Mouse (Mus musculus): ENCODE measurements around the gene Ifi206. TPM values are rescaled to one million over a fixed set of nuclear protein-coding genes. Genes with fewer than 3 reads are reported as not detected.

Ifi206 gene
- polyA plus RNA-seq, 1 experiment from 2014 or later = 0.15 TPM

- no peak for ATAC-seq (ENCODE audit: low FRiP score, low TSS enrichment)
- Histone ChIP-seq H3K27ac (replicated peaks) (no peak overlapping the region), H3K27me3 (ENCODE audit: control insufficient read depth, insufficient read depth, low read length) (no peaks in the 10 kb centered on the region), H3K36me3 (ENCODE audit: control insufficient read depth, insufficient read depth, low read length) (no peaks in the 10 kb centered on the region), H3K9ac (ENCODE audit: low read length) (no peak overlapping the region), H3K9me3 (ENCODE audit: control insufficient read depth, low read length) (no peaks in the 10 kb centered on the region), H3K4me3 (ENCODE audit: low read depth, low read length) (no peak overlapping the region), H3K4me1 (replicated peaks; ENCODE audit: control insufficient read depth, insufficient read depth) (no peaks in the 10 kb centered on the region), H3K4me2 (replicated peaks; ENCODE audit: low read depth) (no peak overlapping the region)
- no peak for DNase-seq (ENCODE audit: low spot score)
- no peak for TF ChIP-seq CTCF (IDR thresholded peaks at IDR 0.05; ENCODE audit: low read depth)
- no peak for TF ChIP-seq EP300 (optimal IDR thresholded peaks at IDR 0.05)
- WGBS = 70% methylated on average over 4 of the region's 4 CpGs
These were observed 49.6 kb downstream of the Ifi206 start for GRCm38 (mm10) chr1:173441210-173441609.

GRCm38 (mm10) chr1:173440681-173441080 is 50.2 kb downstream of the Ifi206 start:
- no peak overlapping the region for H3K27ac ChIP-seq (replicated peaks)
- H3K4me1 ChIP-seq (replicated peaks; ENCODE audit: control insufficient read depth, insufficient read depth) = no peaks in the 10 kb centered on the region
- DNase-seq (ENCODE audit: low spot score) = no peak
- ATAC-seq (ENCODE audit: low FRiP score, low TSS enrichment) = no peak
- TF ChIP-seq EP300 (optimal IDR thresholded peaks at IDR 0.05) = no peak
- H3K4me2 ChIP-seq (replicated peaks; ENCODE audit: low read depth) = no peak overlapping the region
- no peaks in the 10 kb centered on the region for H3K27me3 ChIP-seq (ENCODE audit: control insufficient read depth, insufficient read depth, low read length)
- H3K9me3 ChIP-seq (ENCODE audit: control insufficient read depth, low read length) = no peaks in the 10 kb centered on the region
- H3K9ac ChIP-seq (ENCODE audit: low read length) = no peak overlapping the region
- no peak overlapping the region for H3K4me3 ChIP-seq (ENCODE audit: low read depth, low read length)
- no peaks in the 10 kb centered on the region for H3K36me3 ChIP-seq (ENCODE audit: control insufficient read depth, insufficient read depth, low read length)
- 37% methylated on average over 1 of the region's 1 CpGs for WGBS

- no peaks in the 10 kb centered on the region for H3K36me3 ChIP-seq (ENCODE audit: control insufficient read depth, insufficient read depth, low read length)
- ATAC-seq (ENCODE audit: low FRiP score, low TSS enrichment) = no peak
- no peak for DNase-seq (ENCODE audit: low spot score)
- TF ChIP-seq CTCF (IDR thresholded peaks at IDR 0.05; ENCODE audit: low read depth) = no peak
- TF ChIP-seq EP300 (optimal IDR thresholded peaks at IDR 0.05) = no peak
- no peaks in the 10 kb centered on the region for H3K27me3 ChIP-seq (ENCODE audit: control insufficient read depth, insufficient read depth, low read length)
- H3K4me1 ChIP-seq (replicated peaks; ENCODE audit: control insufficient read depth, insufficient read depth) = no peaks in the 10 kb centered on the region
- no peak overlapping the region for H3K4me2 ChIP-seq (replicated peaks; ENCODE audit: low read depth)
- H3K4me3 ChIP-seq (ENCODE audit: low read depth, low read length) = no peak overlapping the region
- H3K9me3 ChIP-seq (ENCODE audit: control insufficient read depth, low read length) = no peaks in the 10 kb centered on the region
- WGBS = 61% methylated on average over 6 of the region's 6 CpGs
- H3K9ac ChIP-seq (ENCODE audit: low read length) = no peak overlapping the region
- no peak overlapping the region for H3K27ac ChIP-seq (replicated peaks)
These were observed 53.5 kb downstream of the Ifi206 start for GRCm38 (mm10) chr1:173437161-173437953.

GRCm38 (mm10) chr1:173432411-173432810 is 58.4 kb downstream of the Ifi206 start:
- 67% methylated on average over 2 of the region's 2 CpGs for WGBS
- Histone ChIP-seq H3K4me1 (replicated peaks; ENCODE audit: control insufficient read depth, insufficient read depth) (no peaks in the 10 kb centered on the region), H3K27me3 (ENCODE audit: control insufficient read depth, insufficient read depth, low read length) (no peaks in the 10 kb centered on the region), H3K4me2 (replicated peaks; ENCODE audit: low read depth) (no peak overlapping the region), H3K27ac (replicated peaks) (no peak overlapping the region), H3K4me3 (ENCODE audit: low read depth, low read length) (no peak overlapping the region), H3K36me3 (ENCODE audit: control insufficient read depth, insufficient read depth, low read length) (no peaks in the 10 kb centered on the region), H3K9me3 (ENCODE audit: control insufficient read depth, low read length) (no peaks in the 10 kb centered on the region), H3K9ac (ENCODE audit: low read length) (no peak overlapping the region)
- DNase-seq (ENCODE audit: low spot score) = no peak
- no peak for TF ChIP-seq EP300 (optimal IDR thresholded peaks at IDR 0.05)
- no peak for TF ChIP-seq CTCF (IDR thresholded peaks at IDR 0.05; ENCODE audit: low read depth)
- no peak for ATAC-seq (ENCODE audit: low FRiP score, low TSS enrichment)

- ATAC-seq (ENCODE audit: low FRiP score, low TSS enrichment) = no peak
- Histone ChIP-seq H3K9me3 (ENCODE audit: control insufficient read depth, low read length) (no peaks in the 10 kb centered on the region), H3K27ac (replicated peaks) (no peak overlapping the region), H3K27me3 (ENCODE audit: control insufficient read depth, insufficient read depth, low read length) (no peaks in the 10 kb centered on the region), H3K4me1 (replicated peaks; ENCODE audit: control insufficient read depth, insufficient read depth) (no peaks in the 10 kb centered on the region), H3K4me3 (ENCODE audit: low read depth, low read length) (no peak overlapping the region), H3K36me3 (ENCODE audit: control insufficient read depth, insufficient read depth, low read length) (no peaks in the 10 kb centered on the region), H3K9ac (ENCODE audit: low read length) (no peak overlapping the region), H3K4me2 (replicated peaks; ENCODE audit: low read depth) (no peak overlapping the region)
- no peak for DNase-seq (ENCODE audit: low spot score)
- TF ChIP-seq EP300 (optimal IDR thresholded peaks at IDR 0.05) (no peak), CTCF (IDR thresholded peaks at IDR 0.05; ENCODE audit: low read depth) (no peak)
- WGBS = 87% methylated on average over 5 of the region's 5 CpGs
These were observed 60.7 kb downstream of the Ifi206 start for GRCm38 (mm10) chr1:173429995-173430699.

GRCm38 (mm10) chr1:173427385-173427784 is 63.5 kb downstream of the Ifi206 start:
- no peak overlapping the region for H3K4me2 ChIP-seq (replicated peaks; ENCODE audit: low read depth)
- no peak for DNase-seq (ENCODE audit: low spot score)
- no peak overlapping the region for H3K27ac ChIP-seq (replicated peaks)
- H3K9ac ChIP-seq (ENCODE audit: low read length) = no peak overlapping the region
- ATAC-seq (ENCODE audit: low FRiP score, low TSS enrichment) = no peak
- no peaks in the 10 kb centered on the region for H3K36me3 ChIP-seq (ENCODE audit: control insufficient read depth, insufficient read depth, low read length)
- 82% methylated on average over 8 of the region's 8 CpGs for WGBS
- H3K4me1 ChIP-seq (replicated peaks; ENCODE audit: control insufficient read depth, insufficient read depth) = no peaks in the 10 kb centered on the region
- H3K9me3 ChIP-seq (ENCODE audit: control insufficient read depth, low read length) = no peaks in the 10 kb centered on the region
- no peak overlapping the region for H3K4me3 ChIP-seq (ENCODE audit: low read depth, low read length)
- no peak for TF ChIP-seq EP300 (optimal IDR thresholded peaks at IDR 0.05)
- TF ChIP-seq CTCF (IDR thresholded peaks at IDR 0.05; ENCODE audit: low read depth) = no peak
- no peaks in the 10 kb centered on the region for H3K27me3 ChIP-seq (ENCODE audit: control insufficient read depth, insufficient read depth, low read length)
